Mouse (Mus musculus) kidney, adult 18-20 months (tissue): ENCODE data around the gene Arhgef28.
"Not testable (repeated sequence)": the region's sequence is repeated elsewhere in the genome, so short reads cannot be mapped to it uniquely, and the experiment has no call there.

ENCODE experiments used
- DNase-seq: peaks from one replicate; pipeline ENCODE4 v3.0.0; 2021

Arhgef28 gene

GRCm38 (mm10) chr13:98062843-98063242 is 143.4 kb downstream of the Arhgef28 start:
- DNase-seq, result no peak

- not testable (repeated sequence) for DNase-seq
Observed at GRCm38 (mm10) chr13:98060121-98060520, 146.1 kb downstream of the Arhgef28 start.

- no peak for DNase-seq
Observed at GRCm38 (mm10) chr13:98055194-98055593, 151.0 kb downstream of the Arhgef28 start.

- peak; percentile 61 for DNase-seq
Observed at GRCm38 (mm10) chr13:98040628-98041150, 165.6 kb downstream of the Arhgef28 start.

GRCm38 (mm10) chr13:98038731-98039130 is 167.5 kb downstream of the Arhgef28 start:
- DNase-seq, result no peak

GRCm38 (mm10) chr13:98037693-98038092 is 168.5 kb downstream of the Arhgef28 start:
- no peak for DNase-seq

- no peak for DNase-seq
Observed at GRCm38 (mm10) chr13:98031642-98031960, 174.6 kb downstream of the Arhgef28 start.

GRCm38 (mm10) chr13:98030959-98031641 is 175.1 kb downstream of the Arhgef28 start:
- peak; percentile 83 for DNase-seq

- no peak for DNase-seq
Observed at GRCm38 (mm10) chr13:98030041-98030440, 176.2 kb downstream of the Arhgef28 start.

- no peak for DNase-seq
Observed at GRCm38 (mm10) chr13:98028711-98029250, 177.5 kb downstream of the Arhgef28 start.

GRCm38 (mm10) chr13:98027641-98028204 is 178.5 kb downstream of the Arhgef28 start:
- DNase-seq, result peak; percentile 77

- no peak for DNase-seq
Observed at GRCm38 (mm10) chr13:98027122-98027521, 179.1 kb downstream of the Arhgef28 start.

GRCm38 (mm10) chr13:98025706-98026504 is 180.3 kb downstream of the Arhgef28 start:
- DNase-seq, result no peak

GRCm38 (mm10) chr13:98025162-98025561 is 181.1 kb downstream of the Arhgef28 start:
- no peak for DNase-seq

- no peak for DNase-seq
Observed at GRCm38 (mm10) chr13:98024680-98025079, 181.6 kb downstream of the Arhgef28 start.

- no peak for DNase-seq
Observed at GRCm38 (mm10) chr13:98021906-98022305, 184.3 kb downstream of the Arhgef28 start.

- DNase-seq, result not testable (repeated sequence)
Observed at GRCm38 (mm10) chr13:98018837-98019236, 187.4 kb downstream of the Arhgef28 start.

GRCm38 (mm10) chr13:98016923-98017588 is 189.2 kb downstream of the Arhgef28 start:
- peak; percentile 66 for DNase-seq

GRCm38 (mm10) chr13:98015981-98016922 is 190.0 kb downstream of the Arhgef28 start:
- peak; percentile 86 for DNase-seq

GRCm38 (mm10) chr13:98014892-98015291 is 191.3 kb downstream of the Arhgef28 start:
- DNase-seq, result peak; percentile 66

GRCm38 (mm10) chr13:98013715-98014114 is 192.5 kb downstream of the Arhgef28 start:
- peak; percentile 86 for DNase-seq

GRCm38 (mm10) chr13:98011931-98012341 is 194.3 kb downstream of the Arhgef28 start:
- DNase-seq, result peak; percentile 77
